Mouse (Mus musculus): Measurements from ENCODE around the gene Zfp423.

GRCm38 (mm10) chr8:87688348-87688747 lies 271.0 kb downstream of the Zfp423 start:
- TF ChIP-seq CTCF (IDR thresholded peaks at IDR 0.05; ENCODE audit: borderline replicate concordance, control insufficient read depth, extremely low read depth, insufficient read depth, low read length, poor library complexity) (no peak), POLR2A (IDR thresholded peaks at IDR 0.05; ENCODE audit: control insufficient read depth, extremely low read depth, insufficient read depth, low read length, poor library complexity) (no peak)
